Mouse (Mus musculus) erythroid progenitor cell, adult 5-6 weeks (primary cell): ENCODE data around the gene Paxx. TPM values are rescaled to one million over a fixed set of nuclear protein-coding genes. Genes with fewer than 3 reads are reported as not detected.

ENCODE experiments used
- ATAC-seq: replicated peaks from 2 replicates; pipeline ENCODE4 v1.8.0; 2016; ENCODE audit warnings: moderate number of reproducible peaks, mild to moderate bottlenecking, moderate TSS enrichment, inconsistent platforms; ENCODE audit not compliant: poor library complexity, low FRiP score, severe bottlenecking
- total RNA-seq, 2 experiments: library from RNA; stranded (forward) in 1 of 2; stranded (reverse) in 1 of 2; fragments of 150-400 nt in 1 of 2; fragments of 186-747, 209-891 nt in 1 of 2; gene quantifications; 2 replicates each; pipeline versions ENCODE4 v1.2.3 to v1.2.4; 2015 to 2017; ENCODE audit warnings: low replicate concordance in 2 of 2

Paxx gene
- 17.6 and 24.5 TPM in 2 replicates for total RNA-seq (2015; ENCODE audit: low replicate concordance)
- total RNA-seq (2017; ENCODE audit: low replicate concordance), result 5.3 TPM in 1 of 2 replicates, not detected in the other

DNA sequence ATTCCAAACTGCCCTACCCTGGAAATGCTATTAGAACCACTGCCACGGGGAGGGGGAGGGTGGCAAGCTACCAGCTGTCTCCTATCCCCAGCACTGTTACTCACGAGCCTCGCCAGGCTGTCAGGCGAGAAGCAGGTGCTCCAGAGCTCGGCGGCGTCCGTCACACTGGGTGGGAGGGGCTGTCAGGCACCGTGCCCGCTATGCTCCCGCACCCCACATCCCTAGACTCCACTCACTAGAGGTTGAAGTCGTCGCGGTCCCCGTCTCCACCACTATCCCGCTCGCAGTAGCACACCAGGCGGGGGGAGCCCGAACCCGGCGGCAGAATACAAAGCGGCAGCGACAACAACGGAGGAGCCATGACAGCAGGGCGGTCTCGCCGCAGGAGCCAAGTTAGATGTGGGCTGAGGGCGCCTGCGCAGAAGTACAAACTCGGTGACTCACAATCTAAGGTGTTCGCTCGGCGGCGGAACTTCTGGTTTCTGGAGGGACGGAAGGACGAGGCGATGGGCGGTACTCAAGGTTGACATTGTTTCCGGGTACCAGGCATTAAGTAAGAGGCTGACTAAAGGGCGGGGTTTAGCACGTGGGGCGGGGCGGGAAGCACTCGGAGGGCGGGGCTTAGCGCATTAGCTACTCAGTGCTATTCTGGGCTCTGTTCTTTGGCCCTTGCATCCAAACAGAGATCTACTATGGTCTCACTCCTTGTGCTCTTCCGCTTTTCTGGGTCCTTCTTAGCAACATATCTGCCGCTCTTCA is at the start of gene Paxx:
TSS of gene Paxx (minus strand) at position 544 of the 759 bp plus-strand sequence.
- peak; percentile 82 for ATAC-seq

DNA sequence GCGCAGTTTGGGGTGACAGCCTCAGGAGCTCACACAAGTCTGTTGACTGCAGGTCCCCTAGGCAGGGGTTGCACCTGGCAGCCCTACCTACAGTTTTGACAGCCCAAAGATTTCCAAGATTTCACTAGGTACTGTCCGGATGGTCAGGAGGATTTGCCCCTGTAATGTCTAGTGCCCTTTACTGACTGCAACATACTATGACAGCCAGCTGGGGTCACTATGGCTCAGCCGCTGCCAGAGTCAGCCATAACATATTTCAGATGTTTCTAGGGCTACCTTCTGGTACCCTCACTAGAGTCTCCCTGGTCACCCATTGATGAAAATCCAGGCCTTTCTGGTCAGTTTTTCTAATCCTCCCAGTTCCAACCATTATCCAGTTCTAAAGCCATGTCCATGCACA is 49.0 kb upstream of the Paxx start:
- no peak for ATAC-seq

DNA sequence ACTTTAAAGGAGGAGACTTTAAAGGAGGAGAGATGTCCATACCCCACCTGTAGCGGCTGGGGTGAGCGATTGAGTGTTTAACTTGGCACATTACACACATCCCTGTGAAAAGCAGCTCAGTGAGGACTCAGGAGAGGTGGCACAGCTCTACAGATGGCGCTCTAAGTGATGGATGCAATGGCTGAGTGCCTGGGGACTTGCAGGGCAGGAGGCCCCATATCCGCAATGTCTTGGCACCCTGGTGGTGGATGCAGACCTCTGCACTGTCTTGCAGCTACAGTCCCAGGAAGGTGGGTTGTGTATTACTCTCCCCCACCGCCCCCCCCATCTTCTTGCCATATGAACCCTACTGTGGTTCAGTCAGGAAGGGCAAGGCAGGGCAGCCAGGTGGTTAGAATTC is 46.1 kb upstream of the Paxx start:
- ATAC-seq, result no peak

DNA sequence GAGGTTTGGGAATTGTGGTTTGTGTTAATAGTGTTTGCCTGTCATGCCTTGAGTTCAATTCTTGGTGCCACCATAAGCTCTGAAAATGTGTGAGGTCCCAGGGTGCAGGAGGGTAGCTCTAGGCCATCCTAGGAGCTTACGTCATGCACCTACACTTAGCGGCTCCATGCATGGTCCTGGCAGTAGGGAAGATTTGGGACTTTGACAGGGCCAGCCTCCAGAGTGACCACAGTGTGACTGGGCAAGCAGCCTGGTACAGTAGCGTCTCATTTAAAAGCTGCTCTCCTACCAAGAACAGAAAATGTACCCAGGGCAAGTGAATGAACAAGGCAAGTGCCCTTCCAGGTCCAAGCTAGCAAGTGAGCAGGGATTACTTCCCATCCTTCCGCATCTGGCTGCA is 45.0 kb upstream of the Paxx start:
- no peak for ATAC-seq

DNA sequence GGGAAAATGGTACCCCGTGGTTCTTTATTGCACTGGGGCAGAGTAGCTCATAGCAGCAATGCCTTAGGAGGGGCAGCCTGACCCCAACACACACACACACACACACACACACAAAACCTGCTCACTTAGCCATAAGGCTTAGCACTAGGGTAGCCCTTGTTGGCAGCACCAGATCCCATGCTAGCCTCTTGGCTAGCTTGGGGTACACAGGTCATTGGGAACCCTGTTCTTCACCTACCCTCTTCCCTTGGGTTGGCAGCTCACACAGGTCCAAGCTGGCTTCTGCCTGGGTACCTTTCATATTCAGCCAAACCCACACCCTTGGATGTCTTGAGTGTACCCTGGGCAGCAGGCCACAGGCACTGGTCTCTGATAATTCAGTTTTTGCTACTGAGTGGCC is 44.1 kb upstream of the Paxx start:
- ATAC-seq, result no peak

DNA sequence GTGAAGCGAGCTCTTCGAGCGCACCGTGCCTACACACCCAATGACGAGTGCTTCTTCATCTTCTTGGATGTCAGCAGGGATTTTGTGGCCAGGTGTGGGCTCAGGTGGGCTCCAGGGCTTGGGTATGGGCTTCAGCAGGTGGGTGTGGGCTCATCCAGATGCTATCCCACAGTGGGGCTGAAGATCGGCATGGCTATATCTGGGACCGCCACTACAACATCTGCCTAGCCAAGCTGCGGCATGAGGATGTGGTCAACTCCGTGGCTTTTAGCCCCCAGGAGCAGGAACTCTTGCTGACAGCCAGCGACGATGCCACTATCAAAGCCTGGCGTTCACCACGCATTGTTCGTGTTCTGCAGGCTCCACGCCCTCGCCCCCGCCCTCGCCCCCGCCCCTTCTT is 43.6 kb upstream of the Paxx start:
- no peak for ATAC-seq

DNA sequence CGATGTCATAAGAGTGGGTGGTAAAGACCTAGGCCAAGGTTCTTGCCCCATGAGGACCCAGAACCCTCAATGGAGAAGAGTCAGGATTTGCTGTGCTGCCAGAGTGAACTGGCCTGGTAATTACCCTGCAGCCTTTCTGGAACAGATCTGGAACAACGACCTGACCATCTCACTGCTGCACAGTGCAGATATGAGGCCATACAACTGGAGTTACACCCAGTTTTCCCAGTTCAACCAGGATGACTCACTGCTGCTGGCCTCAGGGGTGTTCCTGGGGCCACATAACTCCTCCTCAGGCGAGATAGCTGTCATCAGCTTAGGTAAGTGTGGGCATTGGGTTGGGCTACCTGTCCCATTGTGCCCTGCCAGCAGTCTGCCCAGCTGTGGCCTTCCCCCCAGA is 41.8 kb upstream of the Paxx start:
- no peak for ATAC-seq

DNA sequence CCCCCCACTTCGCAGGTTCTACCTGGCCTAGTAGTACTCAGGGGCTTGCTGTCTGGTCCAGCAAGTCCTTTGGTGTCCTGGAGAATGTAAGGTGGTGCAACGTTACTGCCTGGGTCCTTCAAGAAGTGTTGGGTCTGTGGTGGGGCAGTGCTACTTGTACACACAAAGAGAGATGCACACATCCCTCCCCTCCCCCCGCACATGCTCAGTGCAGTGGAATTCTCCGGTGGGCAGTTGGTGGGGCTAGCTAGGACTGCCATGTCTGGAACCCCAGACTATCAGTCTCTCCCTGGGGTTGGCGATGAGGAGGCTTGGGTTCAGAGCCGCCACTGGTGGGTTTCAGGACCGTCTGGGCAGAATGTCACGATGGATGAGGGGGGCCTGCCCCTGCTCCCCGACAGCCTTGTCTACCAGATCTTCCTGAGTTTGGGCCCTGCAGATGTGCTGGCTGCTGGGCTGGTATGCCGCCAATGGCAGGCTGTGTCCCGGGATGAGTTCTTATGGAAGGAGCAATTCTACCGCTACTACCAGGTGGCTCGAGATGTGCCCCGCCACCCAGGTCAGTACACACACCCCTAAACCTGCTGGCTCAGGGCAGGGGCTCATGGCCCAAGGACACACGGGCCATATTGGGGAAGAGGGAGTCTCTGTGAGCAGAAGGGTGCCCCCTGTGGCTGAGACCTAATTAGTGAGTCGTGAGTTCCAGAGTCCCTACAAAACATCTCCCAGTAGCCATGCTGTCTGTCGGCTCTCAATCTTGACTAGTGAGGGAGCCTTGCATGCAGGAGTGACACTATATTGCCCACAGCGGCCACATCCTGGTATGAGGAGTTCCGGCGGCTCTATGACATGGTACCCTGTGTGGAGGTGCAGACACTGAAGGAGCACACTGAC is 40.9 kb upstream of the Paxx start, which contains the start of gene C8g:
TSS of gene C8g (minus strand) at position 127 of the 894 bp plus-strand sequence.
- ATAC-seq, result no peak

DNA sequence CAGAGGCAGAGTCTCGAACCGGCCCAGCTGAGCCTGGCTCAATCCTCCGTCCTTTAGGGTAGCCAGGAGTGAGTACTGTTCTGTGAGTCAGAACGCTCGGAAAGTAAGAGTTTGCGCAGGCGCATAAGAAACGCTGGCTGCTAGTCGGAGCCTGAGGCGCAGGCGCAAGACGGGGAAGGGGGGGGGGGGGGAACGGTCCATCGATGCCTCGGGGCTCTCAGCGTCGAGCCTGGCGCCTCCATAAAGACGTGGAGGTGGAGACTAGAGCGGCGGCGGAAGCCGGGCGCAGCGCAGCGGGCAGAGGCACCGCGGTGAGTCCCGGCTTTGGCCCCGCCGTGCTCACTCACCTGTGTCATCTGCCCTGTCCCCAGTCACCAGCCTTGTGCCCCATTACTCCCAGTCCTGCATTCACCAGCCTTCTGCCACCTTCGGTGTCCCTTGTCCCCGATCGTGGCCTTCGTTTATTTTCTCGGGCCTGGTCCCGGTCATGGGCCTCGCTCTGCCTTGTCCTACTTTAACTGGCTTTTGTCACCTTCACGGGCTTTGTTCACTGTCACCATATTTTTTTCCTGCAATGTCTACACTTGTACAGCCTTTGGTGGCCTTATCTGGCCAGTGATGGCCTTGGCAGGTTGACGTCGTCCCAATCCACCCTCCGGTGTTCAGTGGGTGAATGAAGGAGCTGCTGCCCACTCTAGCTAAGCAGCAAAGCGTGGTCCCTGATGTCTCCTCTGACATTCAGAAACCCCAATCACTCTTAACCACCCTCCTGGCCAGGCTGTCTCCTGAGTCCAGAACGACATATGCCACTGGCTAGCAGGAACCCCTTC is 39.9 kb upstream of the Paxx start, which contains the start of gene Fbxw5:
TSS of gene Fbxw5 (plus strand) at position 175 of the 830 bp plus-strand sequence.
- peak; percentile 79 for ATAC-seq

DNA sequence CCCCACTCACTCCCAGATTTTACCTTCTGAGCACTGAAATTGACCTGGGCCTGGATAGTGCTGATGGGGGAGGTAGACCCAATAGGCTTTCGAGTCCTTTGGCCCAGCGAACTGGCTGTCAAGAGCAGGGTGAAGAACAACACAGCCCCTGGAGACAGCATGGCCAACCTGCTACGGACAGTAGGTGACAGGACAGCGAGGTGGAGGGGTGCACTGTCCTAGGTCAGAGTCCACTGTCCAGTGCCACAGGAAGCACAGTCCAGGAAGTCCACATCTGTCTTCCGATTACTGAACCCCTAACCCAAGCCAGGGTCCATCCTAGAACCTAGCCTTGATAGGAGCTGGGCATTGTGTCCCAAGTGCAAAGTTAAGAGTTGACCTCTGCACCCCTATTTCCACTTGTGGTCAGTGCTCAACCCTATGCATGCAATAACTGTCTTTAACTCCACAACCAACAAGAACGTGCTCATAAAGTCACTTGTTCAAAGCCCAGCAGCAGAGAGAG is 39.2 kb upstream of the Paxx start:
- no peak for ATAC-seq

DNA sequence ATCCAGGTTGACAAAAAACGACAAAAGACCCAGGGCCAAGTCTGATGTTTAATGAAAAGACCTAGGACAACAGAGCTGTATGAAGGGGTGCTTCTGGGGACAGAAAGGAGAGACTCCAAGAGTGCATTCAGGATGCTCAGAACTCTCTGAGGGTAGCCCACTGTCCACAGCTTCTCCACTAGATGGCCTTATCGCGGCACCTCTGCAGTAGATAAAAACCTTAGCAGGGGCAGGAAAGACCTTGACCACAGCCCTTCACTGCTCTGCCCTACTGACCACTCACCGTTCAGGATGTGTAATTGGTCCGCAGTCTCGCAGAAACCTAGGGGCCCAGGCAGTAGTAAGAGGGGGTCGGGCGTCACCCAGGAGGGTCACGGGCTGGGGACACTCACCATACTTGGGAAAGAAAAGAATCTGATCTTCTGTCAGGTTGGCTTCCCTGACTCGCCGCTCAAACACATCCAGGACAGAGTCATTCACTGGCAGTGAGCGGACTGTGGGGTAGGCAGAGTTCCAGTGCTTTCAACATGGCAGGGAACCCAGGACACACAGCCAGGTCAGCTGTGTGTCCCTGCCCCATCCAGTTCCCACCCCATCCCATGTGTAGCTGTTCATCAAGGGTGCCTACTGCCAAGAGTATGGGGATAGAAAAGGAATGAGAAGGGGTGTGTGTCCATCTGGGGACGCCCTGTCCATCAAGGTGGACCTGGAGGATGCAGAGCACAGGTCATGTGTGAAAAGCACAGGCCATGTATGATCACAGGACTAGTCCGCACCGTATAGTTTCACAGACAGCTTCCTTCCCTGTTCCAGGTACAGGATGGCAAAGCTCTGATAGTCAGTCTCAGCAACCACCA is 38.0 kb upstream of the Paxx start:
- no peak for ATAC-seq

DNA sequence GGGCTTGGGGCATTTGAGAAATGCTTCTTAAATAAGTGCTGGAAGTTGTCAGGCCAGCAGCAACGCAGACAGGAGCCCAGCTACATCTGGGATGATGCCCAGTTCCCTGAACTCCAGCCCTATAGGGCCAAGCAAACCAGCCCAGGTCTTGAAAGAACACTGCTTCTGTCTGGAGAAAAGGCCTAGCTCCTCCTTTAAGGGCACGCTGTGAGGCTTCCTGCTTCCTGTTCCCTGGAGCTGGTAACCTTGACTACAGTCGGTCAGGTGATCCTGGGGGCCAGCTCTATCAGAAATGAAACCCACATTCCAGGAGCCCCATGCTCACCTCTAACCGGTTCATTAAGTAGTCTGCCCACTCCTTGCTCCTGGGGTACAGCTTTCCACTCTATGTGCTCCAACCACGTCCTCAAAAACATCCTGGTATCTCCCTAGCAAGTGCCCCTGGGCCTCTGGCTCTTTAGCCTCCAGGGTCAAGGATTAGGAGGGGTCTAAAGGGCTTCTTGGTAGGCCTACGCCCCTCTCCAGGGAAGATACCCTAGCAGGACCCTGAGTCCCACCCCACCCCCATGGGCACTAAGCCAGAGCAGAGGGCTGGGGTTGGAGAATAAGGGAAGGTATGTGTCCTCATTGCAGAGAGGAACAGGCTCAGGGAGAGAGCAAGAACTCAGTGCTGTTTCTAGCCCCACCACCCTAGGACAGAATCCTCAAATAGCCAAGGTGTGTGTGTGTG is 37.1 kb upstream of the Paxx start:
- no peak for ATAC-seq

DNA sequence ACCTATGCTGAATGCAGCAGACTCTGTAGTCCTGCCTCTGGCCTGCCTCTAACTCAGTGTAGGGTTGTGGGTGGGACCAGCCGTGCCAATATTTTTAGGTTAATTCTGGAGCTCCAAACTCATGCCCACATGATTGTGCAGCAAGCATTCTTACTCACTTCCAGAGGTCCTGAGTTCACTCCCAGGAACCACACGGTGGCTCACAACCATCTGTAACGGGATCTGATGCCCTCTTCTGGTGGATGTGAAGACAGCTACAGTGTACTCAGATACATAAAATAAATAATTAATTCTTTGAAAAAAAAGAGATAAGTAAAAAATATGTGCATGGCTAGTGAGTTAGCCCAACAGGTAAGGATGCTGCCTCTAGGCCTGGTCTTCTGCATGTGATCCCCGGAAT is 35.6 kb upstream of the Paxx start:
- no peak for ATAC-seq

DNA sequence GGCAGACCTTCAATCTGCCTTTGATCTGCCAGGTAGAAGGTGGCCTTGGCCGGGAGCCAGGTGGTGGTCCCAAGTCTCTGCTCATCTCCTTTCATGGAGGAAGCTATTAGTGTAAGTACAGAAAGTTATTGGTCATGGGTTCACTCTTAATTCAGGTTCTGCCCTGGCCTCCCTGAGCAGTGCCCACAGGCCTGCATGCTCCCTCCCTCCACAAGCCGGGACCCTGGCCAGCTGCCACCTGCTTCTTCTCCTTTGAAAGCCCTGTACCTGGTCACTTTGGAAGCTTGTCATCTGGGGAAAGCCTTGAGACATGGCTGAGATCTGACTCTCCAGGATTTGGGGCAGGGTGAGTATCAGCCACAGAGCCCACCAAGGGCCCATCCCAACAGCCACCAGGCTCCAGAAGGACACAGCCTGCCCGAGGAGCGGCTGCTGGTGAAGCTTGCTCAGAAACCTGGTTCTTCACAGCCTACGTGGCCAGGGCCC is 32.6 kb upstream of the Paxx start, which contains the start of gene Lcn12:
TSS of gene Lcn12 (minus strand) at position 436 of the 486 bp plus-strand sequence.
- ATAC-seq, result no peak

DNA sequence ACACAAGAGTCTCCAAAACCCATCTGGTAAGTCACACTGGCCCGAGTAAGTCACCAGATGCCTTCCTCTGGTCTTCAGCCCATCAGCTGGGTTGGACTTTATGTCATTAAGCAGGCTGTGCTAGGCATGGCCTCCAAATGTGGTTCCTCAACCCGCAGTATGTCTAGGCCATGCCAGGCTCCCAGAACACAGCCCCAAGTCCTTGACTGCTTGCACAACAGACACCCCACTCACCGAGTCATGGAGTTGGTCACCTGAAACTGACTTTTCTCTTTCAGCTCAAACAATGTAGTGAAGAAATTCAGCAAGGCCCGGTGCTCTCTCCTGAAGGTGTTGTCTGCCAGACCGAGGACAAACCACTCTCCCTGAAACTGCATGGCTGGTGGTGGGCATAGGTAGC is 32.1 kb upstream of the Paxx start:
- no peak for ATAC-seq

DNA sequence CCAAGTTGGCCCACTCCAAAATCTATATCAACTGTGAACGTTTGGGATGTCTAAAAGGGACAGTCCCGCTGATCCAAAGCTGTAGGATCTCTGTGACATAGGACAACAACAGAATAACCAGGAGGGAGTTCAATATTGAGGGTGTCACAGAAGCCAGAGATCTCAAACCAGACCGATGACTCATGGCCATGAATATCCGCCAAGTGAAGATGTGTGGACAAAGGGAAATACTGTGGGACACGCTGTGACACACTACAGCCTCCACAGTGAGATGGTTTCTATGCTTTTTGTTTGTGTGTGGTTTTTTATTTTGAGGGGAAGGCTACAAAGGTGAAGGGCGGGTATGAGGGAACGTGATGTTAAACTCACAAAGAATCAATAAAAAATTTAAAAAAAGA is 27.8 kb upstream of the Paxx start:
- no peak for ATAC-seq

DNA sequence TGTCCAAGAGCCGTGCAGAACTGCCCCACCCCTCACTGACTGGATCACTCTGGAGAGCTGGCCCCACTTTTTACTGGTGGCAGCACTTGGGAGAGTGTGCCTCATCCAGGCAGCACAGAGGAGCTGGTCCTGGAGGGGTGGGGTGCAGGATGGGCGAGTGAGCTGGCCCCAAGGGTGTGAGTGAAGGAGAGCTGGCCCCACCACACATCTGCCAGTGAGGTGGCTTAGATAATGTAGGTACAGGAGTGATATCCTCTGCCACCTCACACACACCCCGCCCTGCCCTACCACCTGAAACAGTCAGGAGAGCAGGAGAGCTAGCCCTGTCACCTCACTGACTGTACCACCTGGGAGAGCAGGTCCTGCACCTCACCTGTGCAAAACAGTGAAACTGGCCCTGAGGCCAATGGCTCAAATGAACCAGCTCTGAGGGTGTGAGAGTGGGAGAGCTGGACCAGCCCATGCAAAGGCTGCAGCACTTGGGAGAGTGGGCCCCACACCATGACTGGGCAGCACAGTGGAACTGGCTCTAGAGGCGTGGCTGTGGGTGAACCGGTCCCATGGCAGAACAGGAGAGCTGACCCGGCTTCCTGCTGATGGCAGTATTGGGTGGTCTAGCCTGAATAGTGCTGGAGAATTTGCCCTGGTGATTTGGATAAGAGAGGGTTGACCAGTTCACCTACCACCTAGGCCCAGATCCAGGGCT is 27.2 kb upstream of the Paxx start:
- peak; percentile 30; the same call in 1 of the 2 replicates for ATAC-seq
